Mouse (Mus musculus): ENCODE results near the gene Baiap2l2. TPM values are rescaled to one million over a fixed set of nuclear protein-coding genes. Genes with fewer than 3 reads are reported as not detected.

Baiap2l2 gene
- total RNA-seq, 4 experiments from 2014 or later: 0.54 to 1.3 TPM; not detected in 2

GRCm38 (mm10) chr15:79299563-79300155 is 14.3 kb upstream of the Baiap2l2 start:
- DNase-seq (ENCODE audit: low spot score): no peak

GRCm38 (mm10) chr15:79298553-79298952 is 13.2 kb upstream of the Baiap2l2 start:
- no peak for DNase-seq (ENCODE audit: low spot score)

DNA sequence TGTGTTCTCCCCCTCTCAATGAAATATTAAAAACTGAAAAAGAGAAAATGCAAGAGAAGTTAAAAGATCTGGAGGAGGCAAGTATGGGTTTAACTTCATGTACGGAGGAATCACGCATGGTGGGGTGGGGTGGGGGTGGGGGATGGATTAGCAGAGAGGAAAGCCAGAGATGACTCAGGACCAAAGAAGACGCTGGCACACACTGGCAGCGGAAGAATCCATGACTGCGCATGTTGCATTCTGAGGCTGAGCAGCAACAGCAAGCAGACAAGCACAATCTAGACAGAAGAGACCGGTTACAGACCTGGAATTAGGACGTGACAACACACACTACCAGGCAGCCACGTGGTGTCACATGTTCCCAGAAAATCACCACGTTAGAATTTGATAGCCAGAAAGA is 7.4 kb upstream of the Baiap2l2 start:
- DNase-seq (ENCODE audit: low spot score): no peak

- no peak for DNase-seq (ENCODE audit: low spot score)
Observed at GRCm38 (mm10) chr15:79290340-79290739, 5.0 kb upstream of the Baiap2l2 start.

DNA sequence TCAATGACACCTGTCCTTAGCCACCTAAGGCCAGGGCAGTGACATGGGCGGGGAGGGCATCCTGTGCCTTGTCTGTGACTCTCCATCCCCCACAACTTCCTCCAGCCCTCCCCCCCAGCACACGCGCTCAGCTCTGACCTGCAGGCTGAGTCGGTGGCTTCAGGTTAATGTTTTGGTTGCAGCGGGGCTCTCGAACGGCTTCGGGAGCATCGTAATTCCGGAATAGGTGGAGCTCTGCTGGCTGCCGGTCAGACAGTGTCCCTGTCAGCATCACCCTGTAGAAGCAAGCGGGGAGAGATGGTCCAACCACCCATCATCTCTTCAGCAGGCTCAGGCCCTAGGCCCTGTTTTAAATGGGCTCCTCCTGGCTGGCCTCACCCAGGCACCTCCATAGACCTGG is 4.1 kb upstream of the Baiap2l2 start:
- no peak for DNase-seq (ENCODE audit: low spot score)

DNA sequence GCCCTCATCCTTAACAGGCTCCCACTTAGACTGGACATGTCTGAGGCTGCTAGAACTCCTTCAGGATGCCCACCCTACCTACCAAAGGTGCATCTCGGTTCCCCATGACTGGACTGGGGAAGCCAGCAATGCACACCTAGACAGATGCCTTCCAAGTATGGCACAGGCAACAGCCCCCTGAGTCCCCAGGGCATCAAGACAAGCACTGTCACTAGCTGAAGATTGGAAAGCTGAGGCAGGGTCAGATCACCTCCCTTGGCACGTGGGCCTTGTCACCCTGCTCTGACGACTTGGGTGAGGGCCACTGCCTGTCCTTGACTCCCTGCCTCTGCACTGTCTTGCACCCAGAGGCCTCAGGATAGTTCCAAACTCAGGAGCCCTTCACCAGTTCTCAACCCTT is 3.0 kb upstream of the Baiap2l2 start:
- DNase-seq (ENCODE audit: low spot score): no peak

DNA sequence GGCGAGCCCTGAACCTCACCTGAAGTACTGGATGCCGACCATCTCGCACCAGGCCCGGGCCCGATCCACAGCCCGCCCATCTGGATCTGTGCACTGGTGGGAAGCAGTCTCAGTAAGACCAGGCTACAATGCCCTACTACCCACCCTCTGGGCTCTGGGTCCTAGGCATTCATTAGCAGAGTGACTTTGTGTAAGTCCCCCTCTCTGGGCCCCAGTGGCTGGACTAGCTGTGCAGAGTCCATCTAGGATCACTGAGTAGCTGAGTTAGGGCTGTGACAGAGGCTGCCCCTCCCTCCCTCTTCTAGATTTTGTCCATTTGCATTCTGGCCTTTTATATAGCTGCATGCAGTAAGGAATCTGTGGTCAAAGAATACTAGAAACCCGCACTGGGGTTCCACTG is 1.8 kb upstream of the Baiap2l2 start:
- no peak for DNase-seq (ENCODE audit: low spot score)

GRCm38 (mm10) chr15:79286141-79286540 is 804 bp upstream of the Baiap2l2 start:
- DNase-seq (ENCODE audit: low spot score): no peak

DNA sequence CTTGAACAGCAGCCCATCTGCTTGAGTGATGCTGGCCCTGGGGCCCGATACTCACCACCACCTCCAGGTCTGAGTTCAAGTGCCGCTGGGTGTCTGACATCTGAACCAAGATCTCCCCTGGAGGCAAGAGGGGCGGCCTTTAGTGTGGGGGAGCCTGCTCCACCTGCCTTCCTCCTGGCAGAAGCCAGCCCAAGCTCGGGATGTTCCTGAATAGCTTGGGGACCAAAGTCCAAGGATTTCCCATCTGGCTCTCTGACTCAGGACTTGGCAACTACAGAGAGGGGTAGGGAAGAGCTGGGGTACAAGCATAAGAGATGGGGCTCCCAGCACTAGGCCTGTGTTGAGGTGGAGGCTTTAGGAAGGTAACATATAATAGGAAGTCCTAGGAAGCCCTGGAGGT is 2.0 kb downstream of the Baiap2l2 start:
- no peak for DNase-seq (ENCODE audit: low spot score)

GRCm38 (mm10) chr15:79282434-79282833 is 2.9 kb downstream of the Baiap2l2 start:
- DNase-seq (ENCODE audit: low spot score): no peak

DNA sequence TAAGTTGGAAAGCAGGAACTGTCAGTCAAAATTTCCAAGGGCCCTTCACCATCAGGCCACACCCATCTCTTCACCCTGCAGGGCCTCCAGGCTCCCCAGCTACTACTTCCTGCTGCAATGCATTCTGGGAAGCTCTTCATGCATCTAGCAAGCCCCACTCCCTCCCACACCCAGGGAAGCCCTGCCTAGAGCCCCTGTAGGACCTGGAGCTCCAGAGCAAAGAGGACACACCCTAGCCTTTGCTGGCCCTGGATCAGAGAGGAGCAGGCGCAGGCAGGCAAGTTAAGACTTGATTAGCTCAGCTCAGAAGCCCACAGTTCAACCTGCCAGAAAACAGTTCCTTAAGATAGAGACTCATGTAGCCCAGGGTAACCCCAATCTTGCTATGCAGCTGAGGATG is 3.9 kb downstream of the Baiap2l2 start:
- DNase-seq (ENCODE audit: low spot score): no peak

DNA sequence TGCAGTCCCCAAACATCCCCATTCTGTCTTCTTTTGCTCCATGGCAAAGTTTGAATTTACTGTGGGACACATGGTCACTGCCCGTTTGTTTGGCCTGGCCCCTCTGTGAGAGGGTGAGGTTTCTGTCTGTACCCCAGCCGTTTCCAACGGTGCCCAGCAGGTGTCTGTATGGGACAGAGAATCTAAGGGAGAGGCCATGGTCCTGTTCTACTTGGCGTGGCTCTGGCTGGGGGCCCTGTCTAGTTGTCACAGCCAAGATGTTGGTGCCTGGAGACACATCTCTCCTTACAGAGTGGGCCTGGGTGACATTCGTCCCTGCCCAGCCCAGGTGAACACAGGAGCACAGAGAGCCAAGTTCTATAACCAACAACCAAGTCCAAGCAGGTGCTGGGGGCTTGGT is 4.5 kb downstream of the Baiap2l2 start:
- DNase-seq (ENCODE audit: low spot score): no peak

- DNase-seq (ENCODE audit: low spot score): no peak
Observed at GRCm38 (mm10) chr15:79280209-79280608, 5.1 kb downstream of the Baiap2l2 start.

DNA sequence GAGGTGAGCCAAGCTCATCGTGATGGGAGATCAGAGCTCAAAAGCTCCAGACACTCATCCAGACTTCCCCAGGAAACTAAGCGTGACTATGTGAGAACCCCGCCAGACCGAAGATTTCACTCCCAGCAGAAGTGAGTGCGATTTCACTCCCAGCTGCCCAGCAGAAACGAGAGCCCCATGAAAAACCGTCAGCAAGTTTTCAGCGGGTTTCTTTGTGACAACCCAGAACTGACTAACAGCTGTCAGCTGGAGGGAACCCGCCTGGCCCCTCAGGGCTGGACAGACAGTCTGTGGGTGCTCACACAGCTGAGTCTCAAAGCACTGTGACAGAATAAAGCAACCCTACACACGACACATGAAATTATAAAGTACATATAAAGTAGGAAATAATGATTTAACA is 7.6 kb downstream of the Baiap2l2 start:
- DNase-seq (ENCODE audit: low spot score): no peak

GRCm38 (mm10) chr15:79273020-79273419 is 12.3 kb downstream of the Baiap2l2 start:
- no peak for DNase-seq (ENCODE audit: low spot score)

DNA sequence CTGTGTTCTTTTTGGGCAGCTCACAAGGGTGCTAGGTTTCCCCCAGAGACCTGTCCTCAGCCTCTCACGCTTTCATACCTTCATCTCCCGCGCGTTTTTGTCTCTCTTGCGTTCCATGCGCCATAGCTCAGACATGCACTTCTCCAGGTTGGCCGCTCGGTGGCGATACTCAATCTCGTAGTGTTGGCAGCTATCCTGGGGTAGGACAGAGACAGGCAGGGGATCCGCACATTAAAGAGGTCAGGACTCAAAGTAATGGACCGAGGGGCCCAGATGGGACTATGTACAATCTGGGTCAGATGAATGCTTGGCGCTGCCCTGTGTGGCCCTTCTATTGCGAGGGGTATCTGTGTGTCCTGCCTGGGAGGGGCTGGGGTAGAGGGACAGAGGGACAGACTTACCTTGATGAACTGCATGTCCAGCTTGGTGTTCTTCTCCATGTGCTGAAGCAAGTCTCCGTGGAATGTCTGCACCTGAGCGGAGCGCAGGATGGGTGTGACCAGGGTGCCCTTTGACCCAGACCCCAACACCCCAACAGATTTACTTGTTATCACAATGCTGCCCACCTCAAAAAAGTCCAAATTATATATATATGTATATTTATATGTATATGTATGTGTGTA is 14.1 kb downstream of the Baiap2l2 start:
- DNase-seq (ENCODE audit: low spot score): no peak

DNA sequence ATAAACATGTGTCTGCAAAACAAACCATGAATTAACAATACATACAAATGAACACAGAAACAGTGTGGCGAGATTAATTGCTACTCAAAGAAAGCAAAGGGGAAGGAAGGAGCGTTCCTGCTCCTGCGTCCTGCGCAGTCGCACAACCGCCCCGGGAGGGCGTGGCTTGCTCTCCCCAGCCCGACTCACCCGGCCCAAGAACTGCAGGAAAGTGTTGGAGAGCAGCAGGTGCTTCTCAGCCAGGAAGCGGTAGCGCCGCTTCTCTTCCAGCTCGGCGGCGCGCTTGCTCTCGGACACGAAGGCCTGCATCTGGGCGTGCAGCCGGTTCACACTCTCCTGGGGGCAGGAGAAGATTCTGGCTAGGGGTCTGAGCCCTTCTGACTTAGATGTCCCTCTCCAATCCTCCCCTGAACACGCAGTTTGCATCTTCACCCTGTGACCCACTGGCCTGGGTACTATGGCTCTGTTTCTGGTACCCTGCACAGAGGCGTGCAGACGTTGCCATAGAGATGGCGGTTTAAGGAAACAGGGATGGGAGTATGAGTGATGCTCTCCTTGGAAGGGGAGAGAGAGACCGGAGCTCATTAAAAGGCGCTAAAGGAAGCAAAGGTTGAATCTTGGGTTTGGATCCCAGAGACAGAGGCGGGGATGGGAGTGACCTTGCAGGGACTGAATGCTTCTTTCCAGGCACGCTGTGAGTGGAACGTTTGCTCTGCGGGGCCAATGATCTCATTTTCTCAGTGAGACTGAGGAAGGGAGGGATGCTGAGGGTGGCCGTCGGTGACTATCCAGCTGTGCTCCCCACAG is 14.8 kb downstream of the Baiap2l2 start:
- DNase-seq (ENCODE audit: low spot score): peak; percentile 79

DNA sequence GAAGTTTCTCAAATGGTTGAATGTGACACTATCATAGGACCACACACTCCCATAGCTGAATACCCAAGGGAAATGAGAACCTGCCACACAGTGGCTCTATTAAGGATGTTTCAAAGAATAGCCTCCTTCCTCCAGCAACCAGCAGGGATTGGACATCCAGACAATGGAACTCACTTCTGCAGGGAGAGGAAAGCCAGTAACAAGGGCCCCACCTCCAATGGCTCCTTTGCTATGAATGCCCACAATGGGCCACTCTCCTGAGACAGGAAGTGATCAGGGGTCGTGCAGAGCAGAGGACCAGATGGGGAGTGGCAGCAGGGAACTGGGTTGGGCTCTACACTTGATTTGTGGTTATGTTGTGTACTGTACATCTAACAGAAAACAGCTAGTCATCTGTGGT is 16.8 kb downstream of the Baiap2l2 start:
- DNase-seq (ENCODE audit: low spot score): no peak

GRCm38 (mm10) chr15:79265384-79265783 is 20.0 kb downstream of the Baiap2l2 start:
- DNase-seq (ENCODE audit: low spot score): no peak

GRCm38 (mm10) chr15:79263726-79264125 is 21.6 kb downstream of the Baiap2l2 start:
- no peak for DNase-seq (ENCODE audit: low spot score)

DNA sequence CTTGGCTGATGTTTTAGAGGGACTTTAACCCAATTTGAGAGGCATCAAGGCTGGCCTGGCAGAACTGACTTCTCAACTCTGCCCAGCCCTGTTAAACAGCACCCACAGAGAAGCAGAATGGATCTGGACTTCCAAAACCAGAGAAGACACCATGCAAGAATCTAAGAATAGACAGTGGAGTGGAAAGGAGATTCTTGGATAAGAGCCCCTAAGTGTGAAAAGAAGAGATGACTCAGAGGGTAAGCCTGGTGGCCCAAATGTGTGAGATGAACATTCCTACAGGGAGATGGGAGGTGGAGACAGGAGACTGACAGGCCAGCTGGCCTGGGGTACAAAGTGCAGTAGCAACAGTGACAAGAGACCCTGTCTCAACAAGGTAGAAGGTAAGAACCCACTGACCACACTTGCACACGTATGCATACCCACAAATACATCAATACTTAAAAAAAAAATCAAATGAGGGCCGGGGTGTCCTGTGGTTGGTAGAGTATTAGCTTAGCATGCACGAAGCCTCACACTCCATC is 22.5 kb downstream of the Baiap2l2 start:
- no peak for DNase-seq (ENCODE audit: low spot score)

GRCm38 (mm10) chr15:79262375-79262774 is 23.0 kb downstream of the Baiap2l2 start:
- DNase-seq (ENCODE audit: low spot score): no peak

GRCm38 (mm10) chr15:79261757-79262156 is 23.6 kb downstream of the Baiap2l2 start:
- no peak for DNase-seq (ENCODE audit: low spot score)

Data from heart, adult 8-10 months (tissue).